Mouse (Mus musculus) cortical plate, adult 2 months (tissue): ENCODE measurements around the gene Ptpru.

Source experiments
- CTCF ChIP-seq: fragments of 200-500 bp; IDR thresholded peaks from 2 replicates; pipeline ENCODE4 v1.5.1; 2011; ENCODE audit warnings: mild to moderate bottlenecking, control low read depth, low read length; ENCODE audit not compliant: insufficient read depth; ENCODE audit errors: extremely low read depth
- POLR2A ChIP-seq: fragments of 200-500 bp; IDR thresholded peaks from 2 replicates; pipeline ENCODE4 v1.6.1; 2011; ENCODE audit warnings: mild to moderate bottlenecking, low read length, control low read depth; ENCODE audit not compliant: insufficient read depth; ENCODE audit errors: extremely low read depth

GRCm38 (mm10) chr4:131784034-131784433 is 54.1 kb downstream of the Ptpru start:
- TF ChIP-seq CTCF (peak; percentile 72), POLR2A (no peak)
